Mouse (Mus musculus) lung, embryonic 15.5 days (tissue): ENCODE data around the gene Ankrd44. TPM values are rescaled to one million over a fixed set of nuclear protein-coding genes. Genes with fewer than 3 reads are reported as not detected.

Experiments used
- ATAC-seq: fragments of 200-750 bp; cut with Nextera tagmentation; 2 replicates; pipeline ENCODE4 v1.8.0; 2017; ENCODE audit warnings: moderate number of reproducible peaks, borderline replicate concordance; ENCODE audit not compliant: low FRiP score, low TSS enrichment; ENCODE audit errors: extremely low read depth
- H3K27ac ChIP-seq: fragments of 300-500 bp; sonication (generic); 2 replicates; pipeline ENCODE4 v1.5.1; 2015; ENCODE audit warnings: moderate library complexity, mild to moderate bottlenecking, inconsistent platforms
- H3K27me3 ChIP-seq: fragments of 300-500 bp; sonication (generic); 2 replicates; pipeline ENCODE4 v1.6.1; 2015; ENCODE audit warnings: inconsistent platforms
- H3K36me3 ChIP-seq: fragments of 300-500 bp; sonication (generic); 2 replicates; pipeline ENCODE4 v1.6.1; 2015; ENCODE audit warnings: inconsistent platforms
- H3K4me1 ChIP-seq: fragments of 300-500 bp; sonication (generic); 2 replicates; pipeline ENCODE4 v1.6.1; 2015; ENCODE audit warnings: inconsistent platforms
- H3K4me2 ChIP-seq: fragments of 300-500 bp; sonication (generic); 2 replicates; pipeline ENCODE4 v1.6.1; 2015; ENCODE audit warnings: inconsistent platforms, mild to moderate bottlenecking, moderate library complexity
- H3K4me3 ChIP-seq: fragments of 300-500 bp; sonication (generic); 2 replicates; pipeline ENCODE4 v1.5.1; 2015; ENCODE audit warnings: mild to moderate bottlenecking, inconsistent platforms
- H3K9ac ChIP-seq: fragments of 300-500 bp; sonication (generic); 2 replicates; pipeline ENCODE4 v1.6.1; 2015; ENCODE audit warnings: inconsistent platforms
- H3K9me3 ChIP-seq: fragments of 300-500 bp; sonication (generic); 2 replicates; pipeline ENCODE4 v1.6.1; 2016; ENCODE audit warnings: inconsistent platforms
- WGBS: fragments of 180-500 bp; shearing (Covaris S2); methylation state at CpG from one replicate; pipeline ENCODE4 v1.1.7; 2015; 5-methylcytosine and 5-hydroxymethylcytosine counted together
- polyA plus RNA-seq: library from polyadenylated mRNA; unstranded; fragments of >200 nt; fragmentation: Nextera tagmentation; extraction: Ambion mirVana; gene quantifications from 2 replicates; pipeline ENCODE4 v1.2.1, GENCODE M21; 2015

Ankrd44 gene
- polyA plus RNA-seq, 1 experiment from 2014 or later: 18.0 TPM

DNA sequence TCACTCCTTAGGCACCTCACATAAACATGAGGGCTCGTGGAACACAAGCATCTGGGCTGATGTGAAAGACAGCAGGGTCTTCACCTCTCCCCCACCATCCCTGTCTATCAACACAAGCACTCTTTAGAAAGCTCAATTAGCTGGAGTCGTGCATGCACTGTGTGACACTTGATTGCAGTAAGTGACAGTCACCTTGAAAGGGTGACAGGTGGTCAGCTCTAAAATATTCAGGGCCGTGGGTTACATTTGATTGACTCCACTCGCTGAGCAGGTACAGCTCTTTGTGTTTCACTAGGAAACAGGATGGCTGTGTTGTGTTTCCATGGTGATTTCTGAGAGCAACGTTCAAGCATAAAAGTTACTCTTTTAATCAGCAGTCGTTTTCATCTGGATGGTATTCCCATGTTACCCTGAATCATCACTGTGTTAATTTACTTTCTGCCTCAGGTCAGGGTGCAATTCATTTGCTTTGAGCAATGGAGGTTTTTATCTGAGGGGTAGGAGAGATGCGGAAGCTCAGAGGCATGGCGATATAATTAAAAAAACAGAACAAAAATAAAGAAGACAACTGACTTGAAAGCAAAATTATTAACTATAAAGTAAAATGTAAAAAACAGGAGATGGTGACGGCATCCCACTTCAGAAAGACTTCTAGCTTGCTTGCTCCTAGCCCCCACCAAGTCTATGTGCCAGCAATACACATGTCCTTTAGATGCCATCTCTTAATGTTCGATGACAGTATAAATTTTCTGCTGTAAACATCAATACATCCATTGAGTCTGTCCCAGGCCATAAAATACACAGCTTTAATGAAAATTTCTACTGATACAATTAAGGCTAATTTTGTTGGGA is 218.9 kb downstream of the Ankrd44 start:
- no peaks in the 10 kb centered on the region for H3K27me3 ChIP-seq
- ATAC-seq: no peak
- H3K27ac ChIP-seq: no peak overlapping the region
- WGBS: 67% methylated on average over 10 of the region's 10 CpGs
- H3K4me1 ChIP-seq: peaks cover 20% of the 10 kb centered on the region
- H3K4me2 ChIP-seq: no peak overlapping the region
- no peaks in the 10 kb centered on the region; the same call in 1 of the 2 replicates for H3K36me3 ChIP-seq
- H3K9me3 ChIP-seq: no peaks in the 10 kb centered on the region
- H3K4me3 ChIP-seq: no peak overlapping the region
- no peak overlapping the region for H3K9ac ChIP-seq

DNA sequence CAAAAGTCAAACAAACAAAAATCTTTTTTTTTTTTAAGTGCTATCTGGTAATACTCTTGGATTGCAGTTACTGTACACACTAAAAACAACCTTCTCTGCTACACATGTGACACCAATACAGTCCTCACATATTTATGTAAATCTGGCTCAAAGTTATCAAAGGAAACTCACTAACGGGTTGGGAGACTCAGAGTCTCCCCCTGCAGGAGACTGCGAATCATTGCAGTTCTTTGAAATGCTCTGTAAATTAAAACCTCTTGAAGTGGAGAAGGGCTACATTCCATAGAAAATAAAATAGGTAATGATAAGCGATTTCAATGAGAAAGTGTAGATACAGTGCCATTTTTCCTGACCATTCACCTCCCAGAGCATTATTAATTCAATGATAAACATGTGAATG is 219.6 kb downstream of the Ankrd44 start:
- no peak for ATAC-seq
- no peaks in the 10 kb centered on the region; the same call in 1 of the 2 replicates for H3K36me3 ChIP-seq
- no peak overlapping the region for H3K4me2 ChIP-seq
- H3K27ac ChIP-seq: no peak overlapping the region
- H3K27me3 ChIP-seq: no peaks in the 10 kb centered on the region
- H3K9ac ChIP-seq: no peak overlapping the region
- peaks cover 20% of the 10 kb centered on the region for H3K4me1 ChIP-seq
- WGBS: 23% methylated on average over 3 of the region's 3 CpGs
- H3K4me3 ChIP-seq: no peak overlapping the region
- no peaks in the 10 kb centered on the region for H3K9me3 ChIP-seq

- no peak for ATAC-seq
- Histone ChIP-seq H3K9ac (no peak overlapping the region), H3K4me3 (no peak overlapping the region), H3K27me3 (no peaks in the 10 kb centered on the region), H3K27ac (no peak overlapping the region), H3K4me1 (0 out of 2 replicates have a peak, but pooled peaks cover 7% of the 10 kb centered on the region), H3K4me2 (no peak overlapping the region), H3K36me3 (no peaks in the 10 kb centered on the region), H3K9me3 (no peaks in the 10 kb centered on the region)
- 43% methylated on average over 1 of the region's 1 CpGs for WGBS
These were observed 222.7 kb downstream of the Ankrd44 start for GRCm38 (mm10) chr1:54703466-54703865.

GRCm38 (mm10) chr1:54702918-54703317 is 223.3 kb downstream of the Ankrd44 start:
- no peak for ATAC-seq
- no peaks in the 10 kb centered on the region for H3K36me3 ChIP-seq
- H3K4me1 ChIP-seq: 0 out of 2 replicates have a peak, but pooled peaks cover 7% of the 10 kb centered on the region
- H3K9ac ChIP-seq: no peak overlapping the region
- H3K4me3 ChIP-seq: no peak overlapping the region
- H3K9me3 ChIP-seq: no peaks in the 10 kb centered on the region
- no peaks in the 10 kb centered on the region for H3K27me3 ChIP-seq
- H3K27ac ChIP-seq: no peak overlapping the region
- no peak overlapping the region for H3K4me2 ChIP-seq

GRCm38 (mm10) chr1:54695396-54695795 is 230.8 kb downstream of the Ankrd44 start:
- Histone ChIP-seq H3K4me2 (no peak overlapping the region), H3K36me3 (no peaks in the 10 kb centered on the region), H3K27me3 (no peaks in the 10 kb centered on the region), H3K27ac (no peak overlapping the region), H3K4me1 (peaks cover 10% of the 10 kb centered on the region), H3K4me3 (no peak overlapping the region), H3K9ac (no peak overlapping the region), H3K9me3 (no peaks in the 10 kb centered on the region)
- no peak for ATAC-seq
- 73% methylated on average over 3 of the region's 3 CpGs for WGBS

- Histone ChIP-seq H3K9me3 (no peaks in the 10 kb centered on the region), H3K4me3 (no peak overlapping the region), H3K4me2 (no peak overlapping the region), H3K27ac (peak overlapping the region; percentile 70), H3K4me1 (peaks cover 13% of the 10 kb centered on the region), H3K9ac (no peak overlapping the region), H3K27me3 (no peaks in the 10 kb centered on the region), H3K36me3 (no peaks in the 10 kb centered on the region)
- no peak for ATAC-seq
These were observed 234.4 kb downstream of the Ankrd44 start for GRCm38 (mm10) chr1:54691824-54692223.

DNA sequence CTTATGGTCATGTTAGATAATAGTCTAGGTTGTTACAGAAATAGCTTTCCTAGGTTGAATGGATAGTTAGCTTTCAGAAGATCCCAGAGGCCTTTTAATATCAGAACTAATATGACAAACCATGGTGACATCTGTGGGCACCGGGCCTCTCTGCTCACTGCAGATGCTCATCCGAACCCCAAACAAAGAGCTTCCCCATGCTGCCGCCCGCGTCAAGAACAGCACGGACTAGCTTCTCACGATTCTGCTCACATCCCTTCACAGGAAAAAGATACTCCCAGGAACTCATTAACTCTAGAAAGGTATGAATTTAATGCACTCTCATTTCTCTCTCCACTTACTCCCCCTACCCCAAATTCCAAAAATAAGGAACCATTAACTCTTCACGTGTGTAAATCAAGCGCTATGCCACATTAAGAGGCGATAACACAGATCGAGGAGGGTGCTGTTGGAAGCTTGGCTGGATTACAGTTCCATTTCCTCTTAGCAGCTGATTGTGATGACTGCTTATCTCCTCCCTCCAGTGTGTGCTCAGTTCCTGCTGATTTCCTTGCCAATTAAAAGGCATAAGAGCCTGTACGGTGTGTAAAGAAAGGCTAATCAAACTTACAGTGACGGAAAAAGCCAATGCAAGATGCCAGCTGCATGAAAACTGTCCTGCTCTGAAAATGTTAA is 235.8 kb downstream of the Ankrd44 start:
- Histone ChIP-seq H3K9me3 (no peaks in the 10 kb centered on the region), H3K9ac (no peak overlapping the region), H3K4me1 (peaks cover 13% of the 10 kb centered on the region), H3K4me2 (peak overlapping the region; percentile 16), H3K4me3 (no peak overlapping the region), H3K27ac (peak overlapping the region; percentile 14), H3K27me3 (no peaks in the 10 kb centered on the region), H3K36me3 (no peaks in the 10 kb centered on the region)
- peak; percentile 77 for ATAC-seq
- WGBS: 36% methylated on average over 13 of the region's 13 CpGs

- Histone ChIP-seq H3K4me2 (no peak overlapping the region), H3K9me3 (no peaks in the 10 kb centered on the region), H3K36me3 (no peaks in the 10 kb centered on the region), H3K4me1 (peaks cover 16% of the 10 kb centered on the region), H3K27ac (no peak overlapping the region), H3K9ac (no peak overlapping the region), H3K27me3 (no peaks in the 10 kb centered on the region), H3K4me3 (no peak overlapping the region)
- 86% methylated on average over 3 of the region's 3 CpGs for WGBS
- ATAC-seq: no peak
These were observed 237.7 kb downstream of the Ankrd44 start for GRCm38 (mm10) chr1:54688441-54688840.

- no peaks in the 10 kb centered on the region for H3K36me3 ChIP-seq
- no peaks in the 10 kb centered on the region for H3K9me3 ChIP-seq
- H3K27me3 ChIP-seq: no peaks in the 10 kb centered on the region
- H3K4me1 ChIP-seq: 0 out of 2 replicates have a peak, but pooled peaks cover 3% of the 10 kb centered on the region
- no peak overlapping the region for H3K4me3 ChIP-seq
- H3K27ac ChIP-seq: no peak overlapping the region
- no peak overlapping the region for H3K9ac ChIP-seq
- ATAC-seq: 0 out of 2 replicates have a peak, but pooled peaks have one; percentile 46
- WGBS: 57% methylated on average over 4 of the region's 4 CpGs
- no peak overlapping the region for H3K4me2 ChIP-seq
These were observed 241.9 kb downstream of the Ankrd44 start for GRCm38 (mm10) chr1:54684316-54684715.

GRCm38 (mm10) chr1:54679556-54679955 is 246.6 kb downstream of the Ankrd44 start:
- Histone ChIP-seq H3K9ac (no peak overlapping the region), H3K27me3 (no peaks in the 10 kb centered on the region), H3K9me3 (no peaks in the 10 kb centered on the region), H3K27ac (no peak overlapping the region), H3K36me3 (no peaks in the 10 kb centered on the region), H3K4me1 (no peaks in the 10 kb centered on the region), H3K4me2 (no peak overlapping the region), H3K4me3 (no peak overlapping the region)
- 89% methylated on average over 1 of the region's 1 CpGs for WGBS
- no peak for ATAC-seq

DNA sequence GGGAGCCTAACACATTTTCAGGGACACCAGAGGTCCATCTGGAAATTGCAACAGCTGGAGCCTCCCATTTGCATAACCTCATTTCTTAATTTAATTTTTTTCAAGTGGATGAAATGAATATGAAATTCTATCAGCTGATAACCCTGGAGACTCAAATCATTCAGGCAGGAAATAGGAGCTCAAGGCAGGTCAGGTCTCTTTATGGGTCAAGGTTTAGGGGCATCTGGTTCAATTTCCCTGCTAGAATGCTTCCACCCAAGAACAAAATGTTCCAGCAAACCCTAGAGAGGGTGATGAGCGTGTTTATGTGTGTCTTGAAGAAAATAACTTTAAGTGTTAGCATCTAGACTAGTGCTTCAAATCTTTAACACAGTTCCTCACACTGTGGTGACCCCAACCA is 248.2 kb downstream of the Ankrd44 start:
- 76% methylated on average over 1 of the region's 1 CpGs for WGBS
- no peak overlapping the region for H3K9ac ChIP-seq

GRCm38 (mm10) chr1:54675478-54675877 is 250.7 kb downstream of the Ankrd44 start:
- Histone ChIP-seq H3K4me3 (no peak overlapping the region), H3K9ac (no peak overlapping the region), H3K36me3 (no peaks in the 10 kb centered on the region), H3K4me1 (no peaks in the 10 kb centered on the region), H3K27ac (no peak overlapping the region), H3K27me3 (no peaks in the 10 kb centered on the region), H3K9me3 (no peaks in the 10 kb centered on the region), H3K4me2 (no peak overlapping the region)
- 62% methylated on average over 5 of the region's 5 CpGs for WGBS
- ATAC-seq: no peak

More for the DNA sequence above, 248.2 kb downstream of the Ankrd44 start:
- Histone ChIP-seq H3K4me1 (no peaks in the 10 kb centered on the region), H3K4me3 (no peak overlapping the region), H3K9me3 (no peaks in the 10 kb centered on the region), H3K27ac (no peak overlapping the region), H3K4me2 (no peak overlapping the region), H3K27me3 (no peaks in the 10 kb centered on the region), H3K36me3 (no peaks in the 10 kb centered on the region)
- ATAC-seq: no peak
